Mouse (Mus musculus): ENCODE data around the gene Rrp1b. TPM values are rescaled to one million over a fixed set of nuclear protein-coding genes. Genes with fewer than 3 reads are reported as not detected.

Rrp1b gene
- polyA plus RNA-seq, 1 experiment from 2014 or later, result 13.3 TPM

GRCm38 (mm10) chr17:32046541-32046940 is 10.6 kb downstream of the Rrp1b start:
- 76% methylated on average over 5 of the region's 5 CpGs for WGBS (ENCODE audit: insufficient replicate concordance)
- H3K36me3 ChIP-seq (ENCODE audit: control insufficient read depth, insufficient read depth), result peaks cover 3% of the 10 kb centered on the region; the same call in 1 of the 2 replicates
- ATAC-seq (ENCODE audit: low read depth), result no peak

GRCm38 (mm10) chr17:32048351-32048750 is 12.5 kb downstream of the Rrp1b start:
- Histone ChIP-seq H3K9ac (ENCODE audit: low read depth, low read length) (no peak overlapping the region), H3K4me1 (ENCODE audit: control insufficient read depth, low read depth, low read length) (no peaks in the 10 kb centered on the region), H3K9me3 (replicated peaks; ENCODE audit: control insufficient read depth, low read length) (no peaks in the 10 kb centered on the region), H3K27ac (ENCODE audit: low read length) (no peak overlapping the region), H3K36me3 (ENCODE audit: control insufficient read depth, insufficient read depth) (peaks cover 5% of the 10 kb centered on the region; the same call in 1 of the 2 replicates), H3K4me2 (ENCODE audit: low read depth, low read length) (no peak overlapping the region), H3K4me3 (ENCODE audit: low read depth, low read length) (no peak overlapping the region), H3K27me3 (ENCODE audit: control insufficient read depth, insufficient read depth, low read depth, low read length) (no peaks in the 10 kb centered on the region)
- WGBS (ENCODE audit: insufficient replicate concordance), result 75% methylated on average over 5 of the region's 5 CpGs
- ATAC-seq (ENCODE audit: low read depth), result no peak

More at GRCm38 (mm10) chr17:32046541-32046940, 10.6 kb downstream of the Rrp1b start:
- no peak overlapping the region for H3K9ac ChIP-seq (ENCODE audit: low read depth, low read length)
- H3K4me1 ChIP-seq (ENCODE audit: control insufficient read depth, low read depth, low read length), result no peaks in the 10 kb centered on the region
- H3K27me3 ChIP-seq (ENCODE audit: control insufficient read depth, insufficient read depth, low read depth, low read length), result no peaks in the 10 kb centered on the region
- H3K4me2 ChIP-seq (ENCODE audit: low read depth, low read length), result no peak overlapping the region
- no peak overlapping the region for H3K4me3 ChIP-seq (ENCODE audit: low read depth, low read length)
- no peak overlapping the region for H3K27ac ChIP-seq (ENCODE audit: low read length)
- H3K9me3 ChIP-seq (replicated peaks; ENCODE audit: control insufficient read depth, low read length), result no peaks in the 10 kb centered on the region

GRCm38 (mm10) chr17:32049914-32050313 is 14.0 kb downstream of the Rrp1b start:
- H3K4me1 ChIP-seq (ENCODE audit: control insufficient read depth, low read depth, low read length), result no peaks in the 10 kb centered on the region
- no peak overlapping the region for H3K4me2 ChIP-seq (ENCODE audit: low read depth, low read length)
- whole genome bisulfite sequencing (ENCODE audit: insufficient replicate concordance), result 55% methylated on average over 4 of the region's 4 CpGs
- H3K27ac ChIP-seq (ENCODE audit: low read length), result no peak overlapping the region
- H3K9ac ChIP-seq (ENCODE audit: low read depth, low read length), result no peak overlapping the region
- H3K27me3 ChIP-seq (ENCODE audit: control insufficient read depth, insufficient read depth, low read depth, low read length), result no peaks in the 10 kb centered on the region
- no peak overlapping the region for H3K4me3 ChIP-seq (ENCODE audit: low read depth, low read length)
- H3K36me3 ChIP-seq (ENCODE audit: control insufficient read depth, insufficient read depth), result peaks cover 5% of the 10 kb centered on the region; the same call in 1 of the 2 replicates
- no peaks in the 10 kb centered on the region for H3K9me3 ChIP-seq (replicated peaks; ENCODE audit: control insufficient read depth, low read length)
- no peak for ATAC-seq (ENCODE audit: low read depth)

GRCm38 (mm10) chr17:32050609-32051008 is 14.7 kb downstream of the Rrp1b start:
- 76% methylated on average over 6 of the region's 6 CpGs for WGBS (ENCODE audit: insufficient replicate concordance)
- Histone ChIP-seq H3K9me3 (replicated peaks; ENCODE audit: control insufficient read depth, low read length) (no peaks in the 10 kb centered on the region), H3K4me1 (ENCODE audit: control insufficient read depth, low read depth, low read length) (no peaks in the 10 kb centered on the region), H3K4me2 (ENCODE audit: low read depth, low read length) (no peak overlapping the region), H3K36me3 (ENCODE audit: control insufficient read depth, insufficient read depth) (peaks cover 5% of the 10 kb centered on the region; the same call in 1 of the 2 replicates), H3K27me3 (ENCODE audit: control insufficient read depth, insufficient read depth, low read depth, low read length) (no peaks in the 10 kb centered on the region), H3K9ac (ENCODE audit: low read depth, low read length) (no peak overlapping the region), H3K4me3 (ENCODE audit: low read depth, low read length) (no peak overlapping the region), H3K27ac (ENCODE audit: low read length) (no peak overlapping the region)
- no peak for ATAC-seq (ENCODE audit: low read depth)

DNA sequence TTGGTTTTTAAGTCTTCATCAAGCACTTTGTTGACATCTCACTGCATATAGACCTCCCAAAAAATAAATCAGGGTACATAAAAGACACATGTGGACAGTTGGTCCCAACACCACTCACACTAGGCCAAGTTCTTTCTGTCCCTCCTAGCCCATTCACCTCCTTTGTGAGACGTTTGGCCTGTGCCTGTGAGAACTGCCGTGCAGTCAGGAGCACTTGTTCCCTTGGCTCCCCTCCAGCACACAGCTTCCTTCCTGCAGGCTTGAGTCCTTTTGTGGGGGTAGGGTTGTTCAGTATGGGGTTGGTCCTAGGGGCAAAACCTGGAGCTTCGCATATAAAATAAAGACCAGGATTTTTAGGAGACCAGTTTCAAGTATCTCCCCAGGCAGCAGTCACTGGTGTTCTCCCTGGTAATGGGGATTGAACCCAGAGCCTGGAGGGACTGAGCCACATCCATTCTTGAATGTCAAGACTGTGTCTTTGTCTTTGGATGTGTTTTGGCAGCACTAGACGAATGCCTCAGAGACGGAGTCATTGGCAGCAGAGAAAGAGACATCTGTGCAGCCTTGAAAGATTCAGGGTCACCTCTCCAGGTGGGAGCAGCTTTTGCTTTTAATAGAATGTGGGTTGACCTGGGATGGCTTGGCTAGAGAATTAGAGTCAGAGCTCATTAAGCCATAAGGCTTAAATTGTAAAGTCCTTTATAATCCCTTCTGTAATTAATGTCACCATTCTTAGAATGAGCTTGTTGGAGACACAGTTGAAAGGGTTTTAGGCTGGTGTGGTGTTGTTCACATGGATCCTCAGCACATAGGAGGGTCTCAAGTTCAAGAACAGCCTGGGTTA is 16.6 kb downstream of the Rrp1b start:
- Histone ChIP-seq H3K4me1 (ENCODE audit: control insufficient read depth, low read depth, low read length) (no peaks in the 10 kb centered on the region), H3K9ac (ENCODE audit: low read depth, low read length) (no peak overlapping the region), H3K4me3 (ENCODE audit: low read depth, low read length) (no peak overlapping the region), H3K36me3 (ENCODE audit: control insufficient read depth, insufficient read depth) (peaks cover 9% of the 10 kb centered on the region), H3K27me3 (ENCODE audit: control insufficient read depth, insufficient read depth, low read depth, low read length) (no peaks in the 10 kb centered on the region), H3K4me2 (ENCODE audit: low read depth, low read length) (no peak overlapping the region), H3K9me3 (replicated peaks; ENCODE audit: control insufficient read depth, low read length) (no peaks in the 10 kb centered on the region), H3K27ac (ENCODE audit: low read length) (no peak overlapping the region)
- no peak for ATAC-seq (ENCODE audit: low read depth)
- 62% methylated on average over 5 of the region's 5 CpGs for WGBS (ENCODE audit: insufficient replicate concordance)

- no peak for ATAC-seq (ENCODE audit: low read depth)
- Histone ChIP-seq H3K9me3 (replicated peaks; ENCODE audit: control insufficient read depth, low read length) (no peaks in the 10 kb centered on the region), H3K4me3 (ENCODE audit: low read depth, low read length) (no peak overlapping the region), H3K36me3 (ENCODE audit: control insufficient read depth, insufficient read depth) (peaks cover 9% of the 10 kb centered on the region), H3K27ac (ENCODE audit: low read length) (no peak overlapping the region), H3K27me3 (ENCODE audit: control insufficient read depth, insufficient read depth, low read depth, low read length) (no peaks in the 10 kb centered on the region), H3K4me2 (ENCODE audit: low read depth, low read length) (no peak overlapping the region), H3K4me1 (ENCODE audit: control insufficient read depth, low read depth, low read length) (no peaks in the 10 kb centered on the region), H3K9ac (ENCODE audit: low read depth, low read length) (no peak overlapping the region)
- WGBS (ENCODE audit: insufficient replicate concordance), result 64% methylated on average over 5 of the region's 5 CpGs
These were observed 17.8 kb downstream of the Rrp1b start for GRCm38 (mm10) chr17:32053677-32054076.

GRCm38 (mm10) chr17:32057843-32058242 is 21.9 kb downstream of the Rrp1b start:
- Histone ChIP-seq H3K9me3 (replicated peaks; ENCODE audit: control insufficient read depth, low read length) (no peaks in the 10 kb centered on the region), H3K4me3 (ENCODE audit: low read depth, low read length) (no peak overlapping the region), H3K4me1 (ENCODE audit: control insufficient read depth, low read depth, low read length) (no peaks in the 10 kb centered on the region), H3K27ac (ENCODE audit: low read length) (no peak overlapping the region), H3K9ac (ENCODE audit: low read depth, low read length) (no peak overlapping the region), H3K4me2 (ENCODE audit: low read depth, low read length) (no peak overlapping the region), H3K27me3 (ENCODE audit: control insufficient read depth, insufficient read depth, low read depth, low read length) (no peaks in the 10 kb centered on the region), H3K36me3 (ENCODE audit: control insufficient read depth, insufficient read depth) (peaks cover 9% of the 10 kb centered on the region)
- no peak for ATAC-seq (ENCODE audit: low read depth)
- WGBS (ENCODE audit: insufficient replicate concordance), result 81% methylated on average over 2 of the region's 2 CpGs

GRCm38 (mm10) chr17:32059084-32059483 is 23.2 kb downstream of the Rrp1b start:
- Histone ChIP-seq H3K36me3 (ENCODE audit: control insufficient read depth, insufficient read depth) (peaks cover 9% of the 10 kb centered on the region), H3K4me2 (ENCODE audit: low read depth, low read length) (no peak overlapping the region)
- WGBS (ENCODE audit: insufficient replicate concordance), result 57% methylated on average over 2 of the region's 2 CpGs

GRCm38 (mm10) chr17:32061219-32061618 is 25.3 kb downstream of the Rrp1b start:
- no peak overlapping the region for H3K4me2 ChIP-seq (ENCODE audit: low read depth, low read length)
- no peaks in the 10 kb centered on the region for H3K27me3 ChIP-seq (ENCODE audit: control insufficient read depth, insufficient read depth, low read depth, low read length)
- WGBS (ENCODE audit: insufficient replicate concordance), result 85% methylated on average over 14 of the region's 14 CpGs
- no peak overlapping the region for H3K9ac ChIP-seq (ENCODE audit: low read depth, low read length)
- ATAC-seq (ENCODE audit: low read depth), result no peak
- no peak overlapping the region for H3K27ac ChIP-seq (ENCODE audit: low read length)
- no peak overlapping the region for H3K4me3 ChIP-seq (ENCODE audit: low read depth, low read length)
- H3K9me3 ChIP-seq (replicated peaks; ENCODE audit: control insufficient read depth, low read length), result no peaks in the 10 kb centered on the region
- H3K4me1 ChIP-seq (ENCODE audit: control insufficient read depth, low read depth, low read length), result no peaks in the 10 kb centered on the region
- peaks cover 5% of the 10 kb centered on the region for H3K36me3 ChIP-seq (ENCODE audit: control insufficient read depth, insufficient read depth)

More at GRCm38 (mm10) chr17:32059084-32059483, 23.2 kb downstream of the Rrp1b start:
- no peaks in the 10 kb centered on the region for H3K27me3 ChIP-seq (ENCODE audit: control insufficient read depth, insufficient read depth, low read depth, low read length)
- no peak overlapping the region for H3K27ac ChIP-seq (ENCODE audit: low read length)
- no peaks in the 10 kb centered on the region for H3K4me1 ChIP-seq (ENCODE audit: control insufficient read depth, low read depth, low read length)
- no peak for ATAC-seq (ENCODE audit: low read depth)
- no peak overlapping the region for H3K9ac ChIP-seq (ENCODE audit: low read depth, low read length)
- no peak overlapping the region for H3K4me3 ChIP-seq (ENCODE audit: low read depth, low read length)
- H3K9me3 ChIP-seq (replicated peaks; ENCODE audit: control insufficient read depth, low read length), result no peaks in the 10 kb centered on the region
